8 mouse cellular contexts compared by ENCODE assay signal in genomic region chr11:87422511-87423340, GRCm38 (mm10). TPM values are rescaled to one million over a fixed set of nuclear protein-coding genes. Genes with fewer than 3 reads are reported as not detected.
A peak's percentile ranks its signal among the peaks of the same experiment; 100 is the strongest.
DNase-seq lines count a peak whose midpoint lies in the region; ATAC-seq and TF ChIP-seq lines count a peak whose summit lies in the region.

No protein-coding gene starts in this region.

- no peaks in the 10 kb centered on the region; a peak in 2 of 4 replicates for H3K4me1 ChIP-seq in ES-E14 (ENCODE audit: control insufficient read depth in 2 of 2, insufficient read depth in 2 of 2, low read length in 2 of 2, poor library complexity in 1 of 2)
- peaks cover 5% of the 10 kb centered on the region; the same call in 1 of the 2 replicates for H3K4me1 ChIP-seq in forebrain, embryonic 14.5 days (ENCODE audit: control insufficient read depth, insufficient read depth, low read length)
- peaks cover 4% of the 10 kb centered on the region for H3K4me1 ChIP-seq in lung, adult 2 months (ENCODE audit: control insufficient read depth, insufficient read depth, low read length)

- H3K4me3 ChIP-seq in ES-E14 (ENCODE audit: insufficient read depth in 1 of 2, low read depth in 1 of 2, low read length in 2 of 2, poor library complexity in 1 of 2, severe bottlenecking in 1 of 2), result peak overlapping the region in 1 of 2 experiments; percentile 2; a peak in 1 of 4 replicates
- peak overlapping the region; percentile 28 for H3K4me3 ChIP-seq in forebrain, embryonic 14.5 days (ENCODE audit: low read depth, low read length)
- H3K4me3 ChIP-seq in lung, adult 2 months (replicated peaks; ENCODE audit: extremely low read depth, low read depth, low read length), result peak overlapping the region; percentile 64

- WGBS in forebrain, embryonic 14.5 days, result under 1% methylated on average over 26 of the region's 26 CpGs
- WGBS in lung, adult 2 months, result under 1% methylated on average over 26 of the region's 26 CpGs

- no peak for TF ChIP-seq CTCF in lung, adult 2 months (IDR thresholded peaks at IDR 0.05; ENCODE audit: insufficient read depth, low read length)

- no peaks in the 10 kb centered on the region for H3K27me3 ChIP-seq in forebrain, embryonic 14.5 days (replicated peaks; ENCODE audit: control insufficient read depth, insufficient read depth, low read length)

- H3K9ac ChIP-seq in ES-E14 (ENCODE audit: insufficient read depth, low read depth, low read length, poor library complexity, severe bottlenecking), result no peak overlapping the region; the same call in 1 of the 2 replicates
- H3K9ac ChIP-seq in forebrain, embryonic 14.5 days (ENCODE audit: low read length), result peak overlapping the region; percentile 64

- intact Hi-C loops in heart, postnatal 25 days (cut with DNase I), result loop anchor here (10.0 kb wide), 1 partner anchor 172 kb away; the partner anchor contains the start of gene Mtmr4

- in situ Hi-C loops in ES-E14 (cut with MboI; ENCODE audit: low sequenced_read_pairs in 2 of 2, unreplicated experiment in 2 of 2), result no loop called here

- peak; percentile 82 for DNase-seq in ES-E14 (ENCODE audit: low read depth, low spot score)
- peak; percentile 85 for DNase-seq in cerebellum, adult 11 months
- DNase-seq in forebrain, embryonic 14.5 days (ENCODE audit: low spot score), result peak; percentile 98
- peak; percentile 80 for DNase-seq in heart, postnatal 25 days (ENCODE audit: low spot score)
- peak; percentile 88 to 93 for DNase-seq in layer of hippocampus, adult 18-20 months (ENCODE audit: low spot score in 2 of 2)
- peak; percentile 80 for DNase-seq in lung, adult 2 months
- peak; percentile 73 to 87 for DNase-seq in thymus, adult 18-20 months

- peak overlapping the region; percentile 37; the same call in 1 of the 2 replicates for H3K27ac ChIP-seq in ES-E14 (ENCODE audit: insufficient read depth, low read depth, low read length, poor library complexity, severe bottlenecking)
- H3K27ac ChIP-seq in forebrain, embryonic 14.5 days (ENCODE audit: low read depth, low read length), result peak overlapping the region; percentile 82

- H3K9me3 ChIP-seq in ES-E14 (ENCODE audit: control insufficient read depth, insufficient read depth, low read depth, low read length), result no peaks in the 10 kb centered on the region
- H3K9me3 ChIP-seq in forebrain, embryonic 14.5 days (replicated peaks; ENCODE audit: control insufficient read depth, low read length), result no peaks in the 10 kb centered on the region

- ATAC-seq in forebrain, embryonic 14.5 days, result peak; percentile 83
- ATAC-seq in neutrophil, adult 5-6 weeks (ENCODE audit: extremely low read depth, insufficient number of reproducible peaks, low FRiP score, poor library complexity, severe bottlenecking), result peak; percentile 51

- H3K36me3 ChIP-seq in ES-E14 (ENCODE audit: control insufficient read depth, insufficient read depth, low read length, poor library complexity, severe bottlenecking), result no peaks in the 10 kb centered on the region
- no peaks in the 10 kb centered on the region for H3K36me3 ChIP-seq in forebrain, embryonic 14.5 days (ENCODE audit: control insufficient read depth, insufficient read depth, low read length)

- H3K4me2 ChIP-seq in forebrain, embryonic 14.5 days (ENCODE audit: low read length), result peak overlapping the region; percentile 62

- peak; percentile 100 for TF ChIP-seq POLR2A in lung, adult 2 months (IDR thresholded peaks at IDR 0.05; ENCODE audit: borderline replicate concordance, extremely low read depth, low read depth, low read length)

TF ChIP-seq in ES-E14, 5 proteins besides CTCF, POLR2A, EP300 and RAD21:
- peak; percentile 87 for TF ChIP-seq HCFC1 (IDR thresholded peaks at IDR 0.05; ENCODE audit: borderline replicate concordance, insufficient read depth, low read length)
- TF ChIP-seq ZNF384 (IDR thresholded peaks at IDR 0.05; ENCODE audit: low read depth, low read length), result no peak; the same call in 1 of the 2 replicates
- peak; percentile 8; the same call in 1 of the 2 replicates for TF ChIP-seq MAFK (IDR thresholded peaks at IDR 0.05; ENCODE audit: insufficient read depth, low read depth, low read length)
- no peak for TF ChIP-seq CHD2 (IDR thresholded peaks at IDR 0.05; ENCODE audit: low read depth, low read length)

RNA-seq across cellular contexts. Expression of gene Tex14, which starts 17.9 kb away (rescaled TPM):
- total RNA-seq in ES-E14 (2012; rRNA removed), result 10.4 and 11.4 TPM in 2 replicates
- 0.21 and 0.24 TPM in 2 replicates for polyA plus RNA-seq in forebrain, embryonic 14.5 days (2014; fragmentation: Nextera tagmentation; extraction: Ambion mirVana)
- total RNA-seq in heart, postnatal 25 days (2021), result under 1 TPM; 0.36 to 0.47 TPM
- total RNA-seq in layer of hippocampus, adult 18-20 months (2021), result under 1 TPM; 0.15 to 0.23 TPM
- 0.39 and 0.45 TPM in 2 replicates for polyA plus RNA-seq in lung, adult 2 months (2012; rRNA removed)
- total RNA-seq in neutrophil, adult 5-6 weeks (2017), result 2.2 and 4.8 TPM in 2 replicates

RNA-seq across cellular contexts. Expression of gene Rad51c, which starts 18.0 kb away (rescaled TPM):
- 6.7 and 9.9 TPM in 2 replicates for total RNA-seq in ES-E14 (2012; rRNA removed)
- polyA plus RNA-seq in forebrain, embryonic 14.5 days (2014; fragmentation: Nextera tagmentation; extraction: Ambion mirVana), result 4.5 and 8.1 TPM in 2 replicates
- 1 to 10 TPM; 1.6 to 1.7 TPM for total RNA-seq in heart, postnatal 25 days (2021)
- 1 to 10 TPM; 4.5 to 4.6 TPM for total RNA-seq in layer of hippocampus, adult 18-20 months (2021)
- polyA plus RNA-seq in lung, adult 2 months (2012; rRNA removed), result 0.36 and 0.44 TPM in 2 replicates
- 4.2 and 9.9 TPM in 2 replicates for total RNA-seq in neutrophil, adult 5-6 weeks (2017)
